Mouse (Mus musculus) adrenal gland, postnatal 25 days (tissue): ENCODE results near the gene Pcsk1. TPM values are rescaled to one million over a fixed set of nuclear protein-coding genes. Genes with fewer than 3 reads are reported as not detected.

Experiments
- DNase-seq: peaks from one replicate; pipeline ENCODE4 v3.0.0; 2021; ENCODE audit warnings: mixed read lengths
- long read RNA-seq: library from polyadenylated mRNA; stranded (forward); transcript quantifications from one replicate; pipeline ENCODE4 v2.0.0, GENCODE M21; 2021
- total RNA-seq: library from RNA; stranded (reverse); gene quantifications from 2 replicates; pipeline ENCODE4 v1.2.3, GENCODE M21; 2021

The Pcsk1 gene
- 15.5 and 17.3 TPM in 2 replicates for total RNA-seq
- long read RNA-seq, full-length matches to known transcripts = 16 of 19 reads
- long read RNA-seq, partial matches to known transcripts = 1 of 19 reads
- long read RNA-seq, other reads (novel, unspliced or antisense) = 2 of 19 reads

- DNase-seq = no peak
These were observed at the start of gene Pcsk1 for GRCm38 (mm10) chr13:75089721-75090410. Gene Pcsk1 (plus strand): TSS chr13:75089826.

- no peak for DNase-seq
These were observed 30.8 kb upstream of the Pcsk1 start for GRCm38 (mm10) chr13:75058818-75059217.

GRCm38 (mm10) chr13:75063947-75064346 lies 25.7 kb upstream of the Pcsk1 start:
- no peak for DNase-seq

- no peak for DNase-seq
These were observed 1.0 kb upstream of the Pcsk1 start for GRCm38 (mm10) chr13:75088597-75088996.

GRCm38 (mm10) chr13:75090411-75090779 lies 769 bp downstream of the Pcsk1 start:
- peak; percentile 4 for DNase-seq

GRCm38 (mm10) chr13:75091071-75091470 lies 1.4 kb downstream of the Pcsk1 start:
- DNase-seq = no peak

- no peak for DNase-seq
These were observed 5.9 kb downstream of the Pcsk1 start for GRCm38 (mm10) chr13:75095487-75095886.

- no peak for DNase-seq
These were observed 23.5 kb downstream of the Pcsk1 start for GRCm38 (mm10) chr13:75113114-75113513.

GRCm38 (mm10) chr13:75114007-75114424 lies 24.4 kb downstream of the Pcsk1 start:
- no peak for DNase-seq

GRCm38 (mm10) chr13:75114838-75115237 lies 25.2 kb downstream of the Pcsk1 start:
- no peak for DNase-seq

GRCm38 (mm10) chr13:75135833-75136232 lies 46.2 kb downstream of the Pcsk1 start:
- DNase-seq = no peak

GRCm38 (mm10) chr13:75160661-75161060 lies 71.0 kb downstream of the Pcsk1 start:
- no peak for DNase-seq

- DNase-seq = no peak
These were observed 73.8 kb downstream of the Pcsk1 start for GRCm38 (mm10) chr13:75163408-75163807.
